Mouse (Mus musculus) thymus, adult 2 months (tissue): ENCODE data around the gene Tmod1.

Experiments
- CTCF ChIP-seq: fragments of 200-500 bp; IDR thresholded peaks from 2 replicates; pipeline ENCODE4 v1.5.1; 2012; ENCODE audit warnings: mild to moderate bottlenecking, control low read depth, low read length, moderate library complexity, borderline replicate concordance; ENCODE audit not compliant: control insufficient read depth, poor library complexity, insufficient read depth; ENCODE audit errors: extremely low read depth
- POLR2A ChIP-seq: fragments of 200-500 bp; IDR thresholded peaks from 2 replicates; pipeline ENCODE4 v1.6.1; 2012; ENCODE audit warnings: mild to moderate bottlenecking, low read length, control low read depth, moderate library complexity; ENCODE audit not compliant: control insufficient read depth, poor library complexity, insufficient read depth; ENCODE audit errors: extremely low read depth

DNA sequence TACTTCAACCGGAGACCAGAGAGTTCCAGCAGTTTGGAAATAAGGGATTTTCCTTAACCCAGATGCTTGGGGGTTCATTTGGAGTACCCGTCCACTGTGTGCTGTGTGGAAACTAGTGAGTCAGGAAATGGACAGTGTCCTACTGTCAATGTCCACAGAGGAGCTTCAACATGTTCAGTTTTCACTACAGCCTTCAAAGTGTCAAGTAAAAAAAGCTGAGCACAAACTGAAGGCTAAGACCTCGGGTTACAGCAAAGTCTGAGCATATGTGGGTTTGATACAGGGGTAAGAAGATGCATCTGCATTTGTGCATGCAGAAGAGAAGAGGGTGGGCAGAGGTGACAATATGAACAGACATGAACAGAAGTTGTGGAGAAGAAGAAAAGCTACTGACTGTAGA, 82.0 kb downstream of the Tmod1 start:
- TF ChIP-seq CTCF (no peak), POLR2A (no peak)
